Mouse (Mus musculus) intestine, embryonic 14.5 days (tissue): ENCODE measurements around the gene Rsph14. TPM values are rescaled to one million over a fixed set of nuclear protein-coding genes. Genes with fewer than 3 reads are reported as not detected.

Experiments
- ATAC-seq: fragments of 200-750 bp; cut with Nextera tagmentation; replicated peaks from 2 replicates; pipeline ENCODE4 v1.8.0; 2017; ENCODE audit warnings: low read depth, moderate number of reproducible peaks, moderate TSS enrichment, moderate library complexity; ENCODE audit not compliant: low FRiP score, low TSS enrichment
- DNase-seq: peaks from one replicate; pipeline ENCODE4 v3.0.0-alpha.2; 2018; ENCODE audit warnings: low spot score
- H3K27ac ChIP-seq: fragments of 300-500 bp; sonication (generic); 2 replicates; pipeline ENCODE4 v1.5.1; 2014; ENCODE audit warnings: low read depth, mild to moderate bottlenecking, control low read depth
- H3K27me3 ChIP-seq: fragments of 300-500 bp; sonication (generic); replicated peaks from 2 replicates; pipeline ENCODE4 v1.6.1; 2014; ENCODE audit warnings: low read length, control low read depth; ENCODE audit not compliant: control insufficient read depth, insufficient read depth
- H3K36me3 ChIP-seq: fragments of 300-500 bp; sonication (generic); 2 replicates; pipeline ENCODE4 v1.6.1; 2014; ENCODE audit warnings: low read length, control low read depth; ENCODE audit not compliant: control insufficient read depth, insufficient read depth
- H3K4me1 ChIP-seq: fragments of 300-500 bp; sonication (generic); replicated peaks from 2 replicates; pipeline ENCODE4 v1.6.1; 2014; ENCODE audit warnings: low read length, control low read depth, mixed read lengths; ENCODE audit not compliant: control insufficient read depth, insufficient read depth
- H3K4me2 ChIP-seq: fragments of 300-500 bp; sonication (generic); 2 replicates; pipeline ENCODE4 v1.6.1; 2014; ENCODE audit warnings: low read length
- H3K4me3 ChIP-seq: fragments of 300-500 bp; sonication (generic); 2 replicates; pipeline ENCODE4 v1.5.1; 2014; ENCODE audit warnings: low read depth, low read length, control low read depth, mixed read lengths
- H3K9ac ChIP-seq: fragments of 300-500 bp; sonication (generic); 2 replicates; pipeline ENCODE4 v1.6.1; 2014; ENCODE audit warnings: mild to moderate bottlenecking, low read length
- H3K9me3 ChIP-seq: fragments of 300-500 bp; sonication (generic); 2 replicates; pipeline ENCODE4 v1.6.1; 2016; ENCODE audit warnings: low read length, control low read depth; ENCODE audit not compliant: control insufficient read depth
- WGBS: fragments of 180-500 bp; shearing (Covaris S2); extraction: QIAGEN DNeasy Blood & Tissue Kit; methylation state at CpG from one replicate; pipeline ENCODE4 v1.1.7; 2014; 5-methylcytosine and 5-hydroxymethylcytosine counted together
- polyA plus RNA-seq: library from polyadenylated mRNA; unstranded; fragments of >200 nt; fragmentation: Nextera tagmentation; extraction: Ambion mirVana; gene quantifications from 2 replicates; pipeline ENCODE4 v1.2.1, GENCODE M21; 2014

The Rsph14 gene
- polyA plus RNA-seq, result not detected in 2 replicates

DNA sequence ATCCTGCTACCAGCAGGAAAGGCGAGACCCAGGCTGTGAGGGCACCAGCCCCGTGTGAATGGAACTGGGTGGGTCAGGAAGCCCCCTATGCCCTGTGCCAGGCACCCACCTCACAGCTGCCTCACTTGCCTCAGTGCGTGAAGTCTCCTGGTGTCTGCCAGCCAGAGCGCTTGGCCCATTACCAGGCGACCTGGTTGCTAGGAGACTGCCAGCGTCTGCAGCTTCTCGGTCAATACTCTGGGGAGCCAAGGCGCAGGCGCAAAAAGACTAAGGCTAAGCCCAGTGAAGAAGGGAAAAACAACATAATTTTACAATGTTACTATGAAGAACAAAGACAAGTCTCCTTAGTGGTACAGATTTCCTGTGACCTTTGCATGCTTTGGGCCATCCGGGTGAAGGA is at the start of gene Rsph14:
Gene Rsph14, minus strand, starts transcription at position 192 of the 400 bp plus-strand sequence.
- H3K4me2 ChIP-seq, result no peak within 1 kb of the TSS
- no peaks in the 10 kb centered on the region for H3K9me3 ChIP-seq
- peaks cover 10% of the 10 kb centered on the region for H3K4me1 ChIP-seq
- H3K27ac ChIP-seq, result no peak within 1 kb of the TSS
- H3K27me3 ChIP-seq, result no peaks in the 10 kb centered on the region
- no peak within 1 kb of the TSS for H3K4me3 ChIP-seq
- WGBS, result 27% methylated on average over 10 of the region's 10 CpGs
- no peaks in the 10 kb centered on the region for H3K36me3 ChIP-seq
- no peak for ATAC-seq
- peak; percentile 61 for DNase-seq
- no peak within 1 kb of the TSS for H3K9ac ChIP-seq

DNA sequence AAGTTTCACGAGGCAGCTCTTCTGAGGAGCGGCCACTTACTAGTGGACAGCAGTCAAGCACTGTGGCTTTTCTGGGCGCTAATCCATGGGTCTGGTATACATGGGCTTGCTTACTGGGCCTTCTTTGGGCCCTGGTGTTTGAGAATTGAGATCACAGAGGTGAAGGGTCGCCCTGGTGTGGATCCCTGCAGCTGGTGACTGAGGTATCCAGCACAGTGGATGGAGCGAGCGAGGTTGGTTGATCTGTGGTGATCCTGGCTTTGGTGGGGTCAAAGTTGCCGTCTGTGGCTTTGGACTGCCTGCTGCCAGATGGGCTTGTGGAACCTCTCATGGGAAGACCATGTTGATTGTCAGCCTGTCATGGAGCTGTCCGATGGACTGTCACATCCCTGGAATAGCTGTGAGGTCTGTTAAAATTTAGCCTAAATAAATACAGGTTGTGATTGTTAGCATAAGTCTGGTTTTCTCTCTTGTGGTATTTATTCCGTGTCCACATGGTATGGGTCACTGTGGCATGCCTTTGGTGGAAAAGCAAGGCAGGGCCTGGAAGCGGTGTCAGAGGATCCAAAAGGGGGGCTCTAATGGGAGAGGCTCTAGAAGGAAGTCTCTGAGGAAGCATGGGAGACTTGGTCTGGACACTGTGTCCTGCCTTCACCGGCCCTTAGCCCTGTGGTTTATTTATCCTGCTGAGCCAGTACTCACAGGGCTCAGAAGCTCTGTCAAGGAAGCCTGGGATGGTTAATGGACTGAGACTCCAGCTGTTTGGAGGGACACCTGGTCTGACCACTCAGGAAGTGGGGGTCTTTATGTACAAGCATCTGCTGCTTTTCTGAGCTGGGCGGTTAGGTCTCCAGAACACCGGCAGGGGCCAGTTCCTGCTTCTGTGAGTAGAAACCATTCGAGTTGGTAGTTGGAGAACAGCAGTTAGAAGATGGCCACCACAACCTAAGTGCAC is 46.1 kb upstream of the Rsph14 start:
- WGBS, result 60% methylated on average over 14 of the region's 14 CpGs
- ATAC-seq, result no peak
- 0 out of 2 replicates have a peak, but pooled peaks cover 3% of the 10 kb centered on the region for H3K36me3 ChIP-seq

DNA sequence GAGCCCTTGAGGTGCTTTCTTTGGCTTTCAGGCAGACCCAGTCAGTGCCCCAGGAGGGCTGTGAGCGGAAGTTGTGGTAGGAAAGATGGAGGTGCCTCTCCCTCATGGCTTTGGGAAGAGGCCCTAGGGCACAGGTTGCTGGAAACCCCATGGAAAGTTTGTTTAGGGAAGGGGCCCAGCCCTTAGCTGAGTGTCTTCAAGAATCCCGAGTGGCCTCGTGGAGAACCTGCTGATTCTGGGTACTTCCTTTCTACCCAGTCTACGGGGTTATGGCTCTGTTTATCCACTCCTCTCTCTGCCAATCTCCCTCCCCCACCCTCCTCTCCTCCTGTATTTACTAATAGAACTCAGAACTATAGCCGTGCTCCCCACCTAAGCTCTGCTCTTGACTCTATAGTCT is 43.3 kb upstream of the Rsph14 start:
- no peak for ATAC-seq
- Histone ChIP-seq H3K27me3 (no peaks in the 10 kb centered on the region), H3K9ac (no peak overlapping the region), H3K27ac (no peak overlapping the region), H3K9me3 (no peaks in the 10 kb centered on the region), H3K4me2 (no peak overlapping the region), H3K4me1 (peaks cover 5% of the 10 kb centered on the region; the same call in 1 of the 2 replicates), H3K36me3 (0 out of 2 replicates have a peak, but pooled peaks cover 3% of the 10 kb centered on the region), H3K4me3 (no peak overlapping the region)
- 46% methylated on average over 5 of the region's 5 CpGs for WGBS
- no peak for DNase-seq

More for the DNA sequence above, 46.1 kb upstream of the Rsph14 start:
- Histone ChIP-seq H3K9me3 (no peaks in the 10 kb centered on the region), H3K4me2 (no peak overlapping the region), H3K9ac (no peak overlapping the region), H3K27me3 (no peaks in the 10 kb centered on the region), H3K4me3 (no peak overlapping the region), H3K27ac (no peak overlapping the region), H3K4me1 (peaks cover 5% of the 10 kb centered on the region; the same call in 1 of the 2 replicates)
- DNase-seq, result no peak

DNA sequence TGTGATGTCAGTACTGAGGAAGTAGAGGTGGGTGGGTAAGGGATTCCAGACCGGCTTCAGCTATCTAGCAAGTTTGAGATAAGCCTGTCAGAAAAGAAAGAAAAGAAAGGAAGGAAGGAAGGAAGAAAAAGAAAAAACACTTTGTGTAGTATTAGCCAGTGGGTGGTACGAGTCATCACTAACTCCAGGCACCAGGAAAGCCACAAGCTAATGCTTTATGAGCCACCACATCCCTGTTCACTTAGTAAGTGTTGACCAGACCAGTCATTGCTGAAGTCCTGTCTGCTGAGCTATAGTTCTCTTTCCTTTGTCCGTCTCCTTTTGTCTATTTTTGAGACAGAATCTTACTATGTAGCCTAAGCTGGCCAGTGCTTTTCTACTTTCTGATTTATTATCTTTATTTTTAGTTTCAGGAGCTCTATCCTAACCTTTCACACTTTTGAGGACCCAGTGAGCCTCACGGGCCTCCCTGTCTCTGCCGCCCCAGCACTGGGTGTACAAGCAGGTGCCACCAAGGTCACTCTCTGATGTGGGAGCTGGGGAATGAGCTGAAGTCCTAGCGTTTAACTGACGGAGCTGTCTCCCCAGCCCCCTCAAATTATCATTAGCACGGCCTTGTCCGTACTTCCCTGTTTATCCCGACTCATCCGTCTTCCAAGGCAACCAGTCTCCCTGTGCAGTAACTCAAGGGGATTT is 38.0 kb upstream of the Rsph14 start:
- 31% methylated on average over 11 of the region's 11 CpGs for WGBS
- Histone ChIP-seq H3K36me3 (0 out of 2 replicates have a peak, but pooled peaks cover 3% of the 10 kb centered on the region), H3K4me3 (no peak overlapping the region), H3K27me3 (no peaks in the 10 kb centered on the region), H3K9ac (no peak overlapping the region), H3K27ac (no peak overlapping the region), H3K4me1 (peaks cover 30% of the 10 kb centered on the region), H3K4me2 (no peak overlapping the region), H3K9me3 (no peaks in the 10 kb centered on the region)
- DNase-seq (no peak), ATAC-seq (no peak)

DNA sequence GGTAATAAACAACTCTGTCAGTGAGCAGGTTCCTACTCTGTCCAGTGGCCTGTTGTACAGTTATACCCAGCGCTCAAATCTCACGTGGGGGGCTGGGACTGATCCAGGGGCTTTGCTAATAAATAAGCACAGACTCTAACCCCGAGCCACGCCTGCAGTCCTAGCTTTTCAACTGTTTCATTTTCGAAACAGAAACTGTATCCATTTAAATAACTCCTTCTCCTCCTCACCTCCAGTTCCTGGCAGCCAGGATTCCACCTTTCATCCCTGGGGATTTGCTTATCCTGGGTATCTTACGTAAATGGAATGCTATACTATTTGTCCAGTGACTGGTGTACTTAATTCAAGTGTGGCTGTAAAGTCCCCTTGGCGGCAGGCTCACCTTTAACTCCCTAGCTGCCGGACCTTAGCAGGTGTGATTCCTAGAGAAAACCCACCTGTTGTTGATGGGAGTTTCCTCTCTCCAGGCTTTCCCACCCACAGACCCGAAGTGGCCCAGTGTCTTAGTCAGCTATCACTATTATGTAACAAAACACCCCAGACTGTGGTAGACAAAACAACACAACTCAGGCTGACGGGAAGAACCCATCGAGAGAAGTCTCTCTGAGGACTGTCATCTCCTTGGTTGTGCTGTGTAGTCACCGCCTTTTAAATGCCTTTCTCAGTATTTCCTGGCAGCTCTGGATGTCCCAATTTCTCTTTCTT is 36.4 kb upstream of the Rsph14 start:
- peaks cover 30% of the 10 kb centered on the region for H3K4me1 ChIP-seq
- peak overlapping the region; percentile 18 for H3K4me2 ChIP-seq
- no peak overlapping the region for H3K4me3 ChIP-seq
- ATAC-seq, result no peak
- WGBS, result 26% methylated on average over 12 of the region's 12 CpGs
- H3K9ac ChIP-seq, result no peak overlapping the region
- no peaks in the 10 kb centered on the region; the same call in 1 of the 2 replicates for H3K36me3 ChIP-seq
- H3K27ac ChIP-seq, result no peak overlapping the region
- no peaks in the 10 kb centered on the region for H3K27me3 ChIP-seq
- H3K9me3 ChIP-seq, result no peaks in the 10 kb centered on the region
- no peak for DNase-seq

DNA sequence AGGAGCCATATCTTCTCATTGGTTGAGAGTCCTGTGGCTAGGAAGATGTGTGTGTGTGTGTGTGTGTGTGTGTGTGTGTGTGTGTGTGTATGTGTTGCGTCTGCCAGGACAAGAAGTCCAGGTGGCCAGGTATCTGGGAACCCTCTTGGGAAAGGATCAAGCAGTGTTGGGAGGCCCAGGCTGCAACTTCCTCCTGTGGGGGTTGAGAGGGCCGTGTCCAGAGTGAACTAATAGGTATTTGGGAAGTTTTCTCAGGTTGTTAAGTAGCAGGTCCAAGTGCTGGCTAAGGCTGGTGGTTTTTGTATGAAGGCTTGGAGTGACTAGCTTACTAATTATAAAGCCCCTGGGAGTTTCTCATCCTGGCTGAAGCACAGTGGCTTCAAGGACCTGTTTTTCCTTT is 35.7 kb upstream of the Rsph14 start:
- Histone ChIP-seq H3K4me2 (no peak overlapping the region; the same call in 1 of the 2 replicates), H3K27ac (no peak overlapping the region), H3K9me3 (no peaks in the 10 kb centered on the region), H3K36me3 (no peaks in the 10 kb centered on the region; the same call in 1 of the 2 replicates), H3K4me1 (peaks cover 37% of the 10 kb centered on the region), H3K9ac (no peak overlapping the region), H3K4me3 (no peak overlapping the region), H3K27me3 (no peaks in the 10 kb centered on the region)
- DNase-seq, result no peak
- 11% methylated on average over 2 of the region's 2 CpGs for WGBS
- ATAC-seq, result no peak

DNA sequence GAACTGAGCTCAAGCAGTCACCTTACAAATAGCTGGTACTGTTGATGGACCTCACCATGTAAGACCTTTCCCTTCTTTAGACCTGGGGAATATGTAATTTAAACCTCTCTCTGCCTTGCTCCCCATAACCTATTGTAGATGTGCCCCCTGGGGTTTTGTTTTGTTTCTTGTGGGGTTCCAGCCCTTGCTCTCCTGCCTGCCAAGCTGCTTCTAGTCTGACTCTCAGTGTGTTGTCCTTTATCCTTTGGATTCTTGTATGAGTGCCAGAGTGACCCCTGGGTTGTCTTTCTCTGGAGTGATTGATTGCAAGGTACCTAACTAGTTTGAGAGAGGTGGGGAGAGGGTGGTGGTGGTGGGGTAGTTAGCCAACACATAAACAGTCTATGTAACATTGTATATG is 35.1 kb upstream of the Rsph14 start:
- H3K27me3 ChIP-seq, result no peaks in the 10 kb centered on the region
- H3K27ac ChIP-seq, result no peak overlapping the region
- DNase-seq (no peak), ATAC-seq (no peak)
- H3K36me3 ChIP-seq, result no peaks in the 10 kb centered on the region; the same call in 1 of the 2 replicates
- H3K4me2 ChIP-seq, result no peak overlapping the region
- peaks cover 43% of the 10 kb centered on the region for H3K4me1 ChIP-seq
- H3K9ac ChIP-seq, result no peak overlapping the region
- no peaks in the 10 kb centered on the region for H3K9me3 ChIP-seq
- no peak overlapping the region for H3K4me3 ChIP-seq

DNA sequence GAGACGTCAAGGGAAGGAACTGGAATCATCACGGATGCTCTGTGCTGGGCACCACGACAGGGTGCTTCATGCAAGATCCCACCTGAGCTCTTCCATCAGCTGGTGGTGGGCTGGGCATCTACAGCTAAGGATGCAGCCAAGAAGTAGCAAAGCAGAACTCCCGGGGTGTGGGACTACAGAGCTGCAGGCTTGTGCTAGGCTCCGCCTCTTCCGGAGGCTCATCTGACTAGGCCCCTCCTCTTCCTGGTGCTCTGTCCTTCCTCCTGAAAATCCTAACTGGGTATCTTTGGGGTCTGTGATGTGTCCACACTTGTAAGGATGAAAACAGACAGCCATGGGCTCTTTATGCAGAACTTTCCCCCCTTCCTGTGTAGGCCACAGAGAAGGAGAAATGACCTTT is 33.3 kb upstream of the Rsph14 start:
- 74% methylated on average over 6 of the region's 6 CpGs for WGBS
- Histone ChIP-seq H3K4me2 (no peak overlapping the region), H3K4me1 (peaks cover 51% of the 10 kb centered on the region), H3K36me3 (no peaks in the 10 kb centered on the region; the same call in 1 of the 2 replicates), H3K27me3 (no peaks in the 10 kb centered on the region), H3K4me3 (no peak overlapping the region), H3K27ac (no peak overlapping the region), H3K9me3 (no peaks in the 10 kb centered on the region), H3K9ac (no peak overlapping the region)
- ATAC-seq (no peak), DNase-seq (no peak)
